Mouse (Mus musculus) v-Abl transformed pro-B cells (cell line): ENCODE measurements around the gene Tmem200a.

Source experiments
- in situ Hi-C, 2 experiments: fragments of 400-800 bp; cut with MboI; formaldehyde crosslinking; loops; one replicate each; pipeline ENCODE4 v1.15.1; 2025; ENCODE audit not compliant: unreplicated experiment in 2 of 2

The Tmem200a gene

DNA sequence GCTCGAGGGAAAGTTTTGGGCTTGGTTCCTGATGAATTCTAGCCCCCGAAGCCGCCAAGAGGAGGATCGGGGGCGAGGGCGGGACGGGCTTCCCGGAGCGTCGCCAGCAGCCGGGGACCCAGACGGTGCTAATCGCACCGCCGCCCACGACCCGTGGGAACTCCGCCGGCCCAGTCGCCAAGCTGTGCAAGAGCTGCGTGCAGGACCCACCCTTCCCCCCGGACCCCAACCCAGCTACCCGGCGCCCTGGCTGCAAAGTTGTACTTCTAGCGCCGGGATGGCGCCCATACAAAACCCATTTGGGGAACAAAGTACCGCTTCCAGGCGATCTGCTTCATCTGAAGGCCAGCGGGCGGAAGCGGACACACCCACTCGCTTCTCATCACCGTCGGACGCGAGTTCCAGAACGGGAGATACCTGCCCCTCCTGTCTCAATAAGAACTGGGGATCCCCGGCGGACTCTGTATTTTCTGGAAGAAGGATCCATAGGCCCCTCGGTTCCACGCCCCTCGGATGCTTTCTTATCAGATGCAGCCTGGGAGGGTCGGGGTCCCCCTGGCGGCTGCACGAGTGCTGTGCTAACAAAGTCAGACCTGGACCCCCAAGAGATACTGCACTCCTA lies at the start of gene Tmem200a:
Tmem200a (minus strand) TSS at position 532 of the 622 bp plus-strand sequence.
- in situ Hi-C loops = no loop called here

DNA sequence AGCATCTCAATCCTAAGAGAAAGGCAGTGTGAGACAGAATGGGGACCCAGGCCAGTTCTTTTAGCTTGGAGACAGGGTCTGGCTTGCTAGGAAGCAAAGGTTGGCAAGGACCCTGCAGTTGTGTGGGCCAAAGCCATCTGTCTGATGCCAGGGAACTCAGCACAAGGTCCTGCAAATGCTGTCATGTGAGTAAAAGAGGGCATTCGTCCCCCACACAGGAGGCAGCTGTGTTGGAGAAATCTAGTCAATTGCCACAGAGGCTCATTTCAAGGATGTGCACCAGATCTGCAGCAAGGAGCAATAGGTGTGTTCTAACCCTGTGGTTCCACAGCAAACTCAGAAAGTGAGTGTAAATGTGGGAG lies 41.0 kb upstream of the Tmem200a start:
- in situ Hi-C loops = no loop called here

DNA sequence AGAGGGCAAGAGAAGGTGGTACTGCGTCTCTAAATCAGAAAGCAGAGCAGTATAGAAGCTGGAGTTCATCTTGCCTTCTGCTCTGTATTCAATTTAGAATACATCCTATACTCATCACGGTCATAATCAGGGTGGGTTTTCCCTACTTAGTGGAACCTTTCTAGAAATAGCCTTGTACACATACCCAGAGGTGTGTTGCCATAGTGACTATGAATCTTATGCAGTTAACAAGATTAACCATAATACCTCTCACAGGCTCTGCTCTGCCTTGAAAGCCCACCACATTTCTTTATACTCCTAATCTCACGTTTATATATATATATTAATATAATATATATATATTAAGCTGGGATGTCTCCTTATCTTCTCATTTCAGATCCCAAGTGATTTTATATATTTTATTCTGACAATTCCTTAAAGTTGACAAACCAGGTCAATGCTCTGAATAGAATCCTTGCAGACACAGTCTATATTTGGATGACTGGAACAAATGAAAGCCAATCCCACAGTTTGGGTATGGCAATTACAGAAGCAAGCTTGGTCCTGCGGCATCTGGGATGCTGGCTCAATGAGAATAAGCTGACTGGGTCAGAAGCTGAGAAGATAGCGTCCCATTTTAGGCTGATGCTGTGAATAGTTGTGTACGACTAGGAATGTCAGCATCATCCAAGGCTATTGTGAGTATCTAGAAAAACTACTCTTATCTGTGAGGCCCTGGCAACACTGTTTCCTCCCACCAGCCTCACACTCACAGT lies 40.4 kb upstream of the Tmem200a start:
- in situ Hi-C loops = no loop called here

DNA sequence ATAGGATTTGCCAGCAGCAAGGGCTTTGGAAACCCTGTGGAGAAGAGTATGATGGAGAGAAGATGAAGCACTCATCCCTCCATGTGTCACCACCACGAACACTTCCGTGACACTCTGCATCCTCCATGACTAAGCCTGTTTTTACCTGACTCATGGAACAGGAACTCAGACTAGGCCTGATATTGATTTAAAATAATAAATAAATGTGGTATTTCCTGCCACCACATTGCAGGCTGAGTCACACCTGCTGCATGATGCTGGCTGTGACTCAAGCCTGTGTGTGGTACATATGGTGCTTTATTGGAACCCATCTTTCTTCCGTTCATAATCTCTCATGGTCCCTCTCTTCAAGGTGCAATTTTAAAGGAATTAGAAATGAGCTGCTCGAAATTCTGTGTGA lies 35.6 kb upstream of the Tmem200a start:
- in situ Hi-C loops = no loop called here

DNA sequence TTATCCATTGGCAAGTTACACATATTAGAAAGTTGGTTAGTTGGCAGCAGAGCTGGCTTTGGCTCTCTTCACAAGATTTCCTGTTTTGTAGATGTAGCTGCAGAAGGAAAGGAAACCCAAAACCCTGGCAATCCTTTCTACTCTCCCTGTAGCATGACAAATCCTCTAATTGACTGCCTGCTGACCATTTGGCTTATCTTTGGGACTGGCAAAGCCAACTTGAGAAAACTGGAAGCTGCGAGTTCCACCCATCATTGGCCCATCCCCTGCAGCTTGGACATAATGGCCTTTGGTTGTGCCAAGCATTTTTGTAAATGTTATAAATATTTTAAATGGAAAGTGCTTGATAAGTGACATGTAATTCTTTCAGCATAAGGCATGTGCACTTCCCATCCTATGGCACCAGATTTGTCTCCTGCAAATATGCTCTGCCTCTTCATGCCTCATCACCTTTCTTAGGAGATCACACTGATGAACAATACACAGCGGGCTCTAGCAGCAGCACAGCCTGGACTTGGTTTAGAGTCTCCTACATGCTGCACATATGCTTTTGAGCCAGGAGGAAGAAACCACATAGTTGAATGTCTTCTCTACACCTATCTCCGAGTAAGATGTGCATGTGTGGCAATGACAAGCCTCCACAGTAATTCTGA lies 24.6 kb upstream of the Tmem200a start:
- in situ Hi-C loops = no loop called here

DNA sequence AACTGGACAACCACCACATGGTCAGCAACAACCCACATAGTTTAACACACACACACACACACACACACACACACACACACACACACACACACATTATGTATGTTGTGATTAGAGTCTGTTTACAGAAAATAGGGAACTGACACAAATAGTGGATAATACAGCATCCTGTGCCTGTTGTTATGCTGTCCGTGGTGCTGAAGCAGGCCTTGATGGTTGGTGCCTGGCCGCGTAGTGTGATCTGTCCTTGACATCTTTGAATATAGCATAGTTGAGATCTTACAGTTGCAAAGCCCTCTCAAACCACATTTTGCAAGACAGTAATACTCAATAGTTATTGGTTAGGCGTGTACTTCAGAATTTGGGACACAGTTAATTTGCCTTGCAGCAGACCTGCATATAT lies 3.2 kb upstream of the Tmem200a start:
- in situ Hi-C loops = no loop called here

DNA sequence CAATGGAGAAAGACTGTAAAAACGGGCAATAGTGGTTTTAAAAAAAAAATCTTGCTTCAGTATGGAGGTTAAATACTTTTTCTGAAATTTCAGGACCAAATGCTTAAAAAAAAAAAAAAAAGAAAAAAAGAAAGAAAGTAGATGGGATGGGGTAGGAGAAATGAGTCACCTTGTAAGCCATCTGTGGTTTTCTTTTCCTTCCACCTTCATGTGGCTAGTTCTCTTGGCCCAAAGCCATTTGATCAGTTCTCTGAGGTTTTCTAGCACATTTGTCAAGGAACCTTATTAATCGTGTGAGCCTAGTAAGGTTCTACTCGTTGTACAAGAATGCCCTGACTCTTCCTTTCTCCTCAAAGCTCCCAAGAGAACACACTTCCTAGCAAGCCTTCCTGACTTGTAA lies 826 bp upstream of the Tmem200a start:
- in situ Hi-C loops = no loop called here

DNA sequence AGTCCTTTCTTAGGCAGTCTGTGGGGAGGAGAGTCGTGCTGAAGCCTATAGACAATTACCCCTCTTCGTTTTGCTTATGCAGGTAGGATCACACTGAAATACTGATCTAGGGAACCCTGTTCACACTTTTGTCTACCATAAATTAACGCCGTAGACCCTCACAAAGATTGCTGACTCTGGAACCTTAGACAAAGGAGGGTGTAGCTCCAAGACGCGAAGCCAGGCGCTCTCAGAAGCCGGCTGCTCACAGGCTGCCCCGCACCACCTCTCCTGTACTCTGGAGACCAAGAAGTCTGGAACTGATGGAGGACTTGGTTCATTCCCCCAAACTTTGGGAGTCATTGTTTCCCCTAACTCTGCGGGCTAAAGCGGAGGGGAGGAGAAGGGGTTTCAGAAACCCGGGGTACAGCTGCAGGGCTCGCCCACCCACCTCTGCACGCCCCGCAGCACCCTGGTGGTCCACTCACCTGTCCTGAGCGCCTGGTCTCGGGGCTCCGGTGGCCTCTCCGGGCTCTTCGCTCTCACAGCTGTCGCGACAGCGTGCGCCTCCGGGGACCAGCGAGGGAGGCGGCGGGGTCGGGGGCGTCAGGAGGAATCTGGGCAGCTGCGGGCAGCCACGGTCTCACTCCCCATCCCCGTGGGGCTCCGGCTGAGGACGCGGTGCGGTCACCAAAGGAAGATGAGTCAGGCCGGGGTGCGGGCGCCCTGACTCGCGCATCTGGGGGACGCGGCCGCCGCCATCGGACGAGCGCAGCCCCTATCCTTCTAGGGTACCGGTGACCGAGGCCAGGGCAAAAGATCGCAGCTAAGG lies 976 bp downstream of the Tmem200a start, which contains the start of gene Gm9767:
Gm9767 (plus strand) TSS at position 585 of the 811 bp plus-strand sequence.
- in situ Hi-C loops = no loop called here

DNA sequence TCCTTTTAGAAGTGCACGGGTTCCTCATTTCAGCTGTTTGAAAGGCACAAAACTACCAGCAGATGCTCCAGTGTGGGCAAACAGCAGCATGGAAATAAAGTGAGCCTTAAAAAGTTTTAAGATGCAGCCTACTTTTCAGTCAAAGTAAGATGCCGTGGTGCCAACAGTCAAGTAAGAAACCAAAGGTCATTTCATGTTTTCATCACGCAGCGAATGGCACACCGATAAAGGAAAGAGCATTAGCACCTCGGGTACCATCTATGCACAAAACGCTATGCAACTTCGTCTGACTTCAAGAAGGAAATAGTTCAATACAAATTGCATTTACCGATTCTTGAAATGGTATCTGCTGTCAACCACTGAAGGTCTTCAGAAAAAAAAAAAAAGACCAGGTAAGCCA lies 1.9 kb downstream of the Tmem200a start:
- in situ Hi-C loops = no loop called here

DNA sequence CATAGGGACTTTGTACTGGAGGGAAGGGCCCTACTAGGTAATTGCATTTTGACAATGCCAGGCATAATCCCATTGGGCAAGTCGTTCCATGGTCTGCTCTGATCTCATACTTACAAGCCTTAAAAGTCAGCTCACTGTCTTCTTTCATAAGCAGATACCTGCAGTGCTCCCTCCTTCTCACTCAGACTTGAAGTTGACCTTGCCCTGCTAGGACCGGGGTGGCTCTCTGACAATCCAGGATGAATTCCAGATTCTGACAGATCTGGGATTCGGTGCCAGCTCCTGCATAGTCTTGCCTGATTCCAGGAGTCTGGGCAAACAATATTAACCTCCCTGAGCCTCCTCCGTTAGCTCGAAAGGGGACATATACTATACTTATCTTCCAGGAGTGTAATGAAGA lies 6.9 kb downstream of the Tmem200a start:
- in situ Hi-C loops = no loop called here

DNA sequence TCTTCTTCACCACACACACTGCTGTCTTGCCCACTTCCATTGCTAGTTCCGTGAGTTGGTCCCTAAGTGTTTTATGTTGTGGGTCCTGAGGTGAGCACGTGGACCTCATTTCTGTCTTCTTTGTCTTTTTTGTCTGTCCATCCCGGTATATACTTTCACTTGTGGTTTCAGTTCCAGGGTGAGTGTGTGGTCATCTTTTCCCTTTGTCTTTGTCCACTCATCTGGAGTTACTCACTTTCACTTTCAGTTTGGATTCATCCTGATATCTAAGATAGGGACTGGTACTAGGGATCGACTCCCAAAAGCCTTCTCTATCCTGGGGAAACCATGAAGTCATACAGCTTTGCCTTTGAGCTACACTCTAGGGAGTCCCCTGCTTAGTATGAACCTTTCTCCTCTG lies 15.8 kb downstream of the Tmem200a start:
- in situ Hi-C loops = no loop called here

DNA sequence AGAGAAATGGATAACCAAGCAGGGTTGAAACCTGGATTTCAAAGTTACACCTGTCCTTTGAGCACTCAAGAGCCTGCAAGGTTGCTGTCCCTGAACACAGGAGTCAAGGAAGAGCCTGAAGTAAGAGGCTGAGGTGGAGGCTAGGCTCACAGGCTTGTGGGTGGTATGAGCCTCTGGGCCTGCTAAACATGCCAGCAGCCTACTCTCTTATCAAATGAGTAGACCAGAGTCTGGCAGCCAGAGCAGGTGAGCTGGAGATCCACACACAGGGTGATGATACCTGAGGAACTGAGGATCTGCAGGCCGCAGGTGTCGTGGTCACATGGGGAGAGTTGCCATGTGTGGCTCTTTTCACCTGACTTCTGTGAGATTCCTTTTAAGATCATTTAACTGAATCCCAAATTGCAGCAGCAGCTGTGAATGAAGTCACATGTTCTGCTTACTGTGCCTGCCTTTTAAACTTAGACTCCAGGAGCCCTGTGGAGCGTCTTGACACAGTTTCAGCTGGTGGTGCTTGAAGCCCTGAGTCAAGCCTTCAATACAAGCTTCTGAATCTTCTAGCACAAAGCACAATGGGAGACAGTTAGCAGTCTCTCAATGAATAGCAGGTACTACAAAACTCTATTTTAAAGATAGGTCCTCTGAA lies 19.1 kb downstream of the Tmem200a start:
- in situ Hi-C loops = no loop called here

DNA sequence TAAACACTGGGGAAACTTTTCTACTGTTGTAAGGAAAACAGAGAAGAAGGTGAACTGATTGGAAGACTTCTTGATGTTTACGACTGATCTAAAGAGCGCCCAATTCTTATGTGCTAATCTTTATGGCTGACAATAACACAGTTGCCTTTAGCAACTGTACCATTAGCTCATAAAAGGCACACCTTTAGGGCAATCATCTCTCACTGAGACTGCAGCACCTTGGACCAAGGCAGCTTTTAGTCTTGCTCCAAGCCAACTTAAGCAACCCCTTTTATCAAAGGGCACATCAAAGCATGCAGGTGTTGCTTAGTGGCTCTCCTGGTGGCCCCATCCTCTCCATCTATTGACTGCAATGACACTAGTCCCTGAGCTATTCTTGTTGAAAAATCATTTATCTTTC lies 27.7 kb downstream of the Tmem200a start:
- in situ Hi-C loops = no loop called here

DNA sequence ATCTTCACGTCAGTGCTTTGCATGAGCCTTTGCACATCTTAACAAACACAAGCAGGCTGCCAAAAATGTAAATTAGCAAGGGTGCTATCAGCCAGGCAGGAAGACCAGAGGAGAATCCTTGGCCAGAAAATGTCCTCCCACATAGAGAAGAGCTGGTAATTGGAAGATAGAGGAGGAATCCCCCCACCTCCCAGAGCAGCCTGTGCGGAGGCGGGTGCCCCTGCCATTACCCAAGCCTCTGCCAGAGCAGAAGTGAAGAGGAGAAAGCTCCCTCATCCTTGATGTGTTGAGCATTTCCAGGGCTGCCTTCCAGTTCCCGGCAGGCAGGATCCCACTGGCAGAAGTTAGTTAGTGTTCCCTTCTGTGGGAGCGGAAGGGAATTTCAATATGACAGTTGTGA lies 43.9 kb downstream of the Tmem200a start:
- in situ Hi-C loops = no loop called here

DNA sequence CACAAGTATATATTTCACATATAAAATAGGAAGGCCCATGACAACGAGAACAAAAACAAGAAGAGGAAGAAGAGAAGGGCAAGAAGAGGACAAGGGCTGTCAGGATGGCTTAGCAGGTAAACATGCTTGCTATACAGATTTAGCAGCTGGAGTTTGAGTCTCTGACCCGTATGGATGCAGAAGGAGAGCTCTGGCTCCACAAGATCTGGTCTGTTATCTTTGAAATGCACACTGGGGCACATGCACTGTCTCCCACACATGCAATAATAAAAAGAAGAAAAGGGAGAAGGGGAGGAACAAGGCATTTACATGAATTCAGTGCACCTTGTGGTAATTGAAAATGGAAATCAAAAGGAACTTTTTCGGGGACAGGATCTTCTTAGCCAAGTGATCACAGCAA lies 60.1 kb downstream of the Tmem200a start:
- in situ Hi-C loops = no loop called here

DNA sequence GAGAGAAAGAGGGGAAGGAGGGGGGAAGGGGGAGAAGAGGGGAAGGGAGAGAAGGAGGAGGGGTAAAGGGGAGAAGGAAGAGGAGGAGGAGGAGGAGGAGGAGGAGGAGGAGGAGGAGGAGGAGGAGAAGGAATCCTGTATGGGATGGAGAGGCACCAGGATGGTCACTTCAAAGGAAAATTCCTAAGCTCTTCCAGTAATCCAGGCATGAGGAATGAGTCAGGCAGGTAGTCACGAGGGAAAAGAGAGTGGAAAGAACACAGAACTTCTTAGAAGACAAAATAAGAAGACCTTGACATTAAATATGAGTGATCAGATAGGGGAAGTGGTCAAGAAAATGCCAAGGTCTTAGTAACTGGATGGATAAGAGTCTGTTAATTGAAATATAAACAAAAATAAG lies 64.6 kb downstream of the Tmem200a start:
- in situ Hi-C loops = no loop called here

DNA sequence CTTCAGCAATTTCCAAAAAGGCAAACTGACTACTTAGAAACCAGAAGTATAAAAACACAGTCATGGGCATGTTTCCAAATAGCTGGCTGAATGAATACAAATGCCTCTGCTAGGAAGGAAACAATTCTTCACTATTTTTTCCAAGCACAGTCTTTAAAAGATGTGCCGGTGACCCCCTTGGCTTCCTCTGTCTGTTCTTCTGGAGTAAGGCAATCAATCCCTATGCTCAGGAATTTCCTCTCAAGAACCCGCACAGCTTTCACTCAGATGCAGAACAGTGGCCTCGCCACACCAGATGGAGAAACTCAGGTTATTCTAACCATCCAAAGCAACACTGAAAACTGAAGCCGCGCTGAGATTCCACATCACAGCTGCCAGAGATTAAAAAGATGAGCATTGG lies 69.9 kb downstream of the Tmem200a start:
- in situ Hi-C loops = no loop called here

DNA sequence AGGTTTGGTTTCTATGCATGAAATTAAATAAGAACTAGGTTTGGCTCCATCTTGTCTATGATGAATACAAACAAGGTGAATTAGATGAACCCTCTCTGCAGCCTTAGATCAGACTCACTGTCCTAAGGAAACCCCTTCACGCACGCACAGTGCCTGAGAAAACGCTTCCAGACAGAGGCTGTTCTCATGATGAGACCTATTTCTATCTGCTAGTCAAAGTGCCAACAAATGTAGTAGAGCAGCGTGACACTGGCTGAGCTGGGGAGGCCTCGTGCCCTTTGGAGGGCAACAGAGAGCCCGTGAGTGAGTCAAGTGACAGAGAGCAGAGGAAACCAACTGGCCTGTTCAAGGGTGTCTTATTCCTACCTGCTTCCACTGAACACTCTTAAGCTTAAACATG lies 73.4 kb downstream of the Tmem200a start:
- in situ Hi-C loops = no loop called here

DNA sequence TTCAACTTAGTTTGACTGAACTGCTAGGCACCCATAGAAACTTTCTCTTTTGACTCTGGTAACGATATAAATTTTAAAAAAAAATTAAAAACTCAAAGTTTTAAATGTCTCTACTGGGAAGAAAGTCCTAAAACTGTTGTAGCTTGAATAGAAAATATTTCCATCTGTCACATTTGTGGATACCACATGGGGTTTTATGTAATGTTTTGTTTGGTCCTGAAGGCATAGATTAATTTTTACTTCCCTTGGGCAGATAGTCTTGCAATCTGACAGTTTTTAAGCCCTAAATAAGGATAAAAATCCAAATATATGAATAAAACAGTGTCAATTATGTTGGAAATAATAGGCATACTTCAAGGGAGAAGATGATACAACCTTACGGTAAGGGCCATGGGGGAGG lies 78.0 kb downstream of the Tmem200a start:
- in situ Hi-C loops = no loop called here

DNA sequence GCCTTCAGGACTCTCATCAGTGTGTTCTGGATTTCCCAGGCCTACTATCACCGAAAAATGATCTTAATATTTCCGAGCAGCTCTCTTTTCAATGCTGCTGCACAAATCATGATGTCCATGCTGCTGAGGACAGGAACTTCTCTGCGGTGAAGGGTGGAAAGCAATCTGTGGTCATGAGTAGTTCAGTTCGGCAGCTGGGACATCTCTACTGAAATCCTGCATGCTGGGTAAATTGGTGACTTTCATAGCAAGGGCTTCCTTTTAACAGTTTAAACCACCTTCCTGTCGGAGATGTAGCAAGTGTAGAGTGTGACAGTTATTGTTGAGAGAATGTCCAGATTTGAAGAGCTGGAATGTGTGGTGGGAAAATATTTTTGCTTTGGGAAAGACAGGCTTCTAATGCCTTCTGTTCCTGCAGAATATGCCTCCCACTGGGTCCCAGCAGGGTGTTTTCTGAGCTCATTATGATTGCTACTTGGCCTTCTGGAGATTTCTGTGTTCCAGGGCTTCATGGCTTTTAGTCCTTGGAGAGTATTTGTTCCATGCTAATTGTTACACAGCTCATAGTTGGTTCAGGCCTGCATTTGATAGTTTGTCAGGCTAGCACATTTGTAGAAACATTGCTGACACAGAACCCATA lies 79.4 kb downstream of the Tmem200a start:
- in situ Hi-C loops = no loop called here
